Mouse (Mus musculus) myocyte (in vitro differentiated cells): ENCODE data around the gene Gpr4. TPM values are rescaled to one million over a fixed set of nuclear protein-coding genes. Genes with fewer than 3 reads are reported as not detected.

Experiments used
- H3K27me3 ChIP-seq: one replicate; pipeline ENCODE4 v1.6.1; 2011; ENCODE audit not compliant: control insufficient read depth, insufficient read depth, insufficient read length
- H3K36me3 ChIP-seq: one replicate; pipeline ENCODE4 v1.6.1; 2011; ENCODE audit not compliant: control insufficient read depth, insufficient read depth
- H3K4me2 ChIP-seq: one replicate; pipeline ENCODE4 v1.6.1; 2011; ENCODE audit warnings: low read depth, control low read depth
- H3K4me3 ChIP-seq: one replicate; pipeline ENCODE4 v1.5.1; 2011; ENCODE audit warnings: mild to moderate bottlenecking, control low read depth, moderate library complexity
- H3K79me2 ChIP-seq: one replicate; pipeline ENCODE4 v1.6.1; 2011; ENCODE audit not compliant: control insufficient read depth, insufficient read depth
- H3ac ChIP-seq: one replicate; pipeline ENCODE4 v1.6.1; 2011; ENCODE audit not compliant: control insufficient read depth, insufficient read length
- CEBPB ChIP-seq: IDR thresholded peaks from 2 replicates; pipeline ENCODE4 v1.6.1; 2011; ENCODE audit warnings: mild to moderate bottlenecking, moderate library complexity; ENCODE audit not compliant: poor library complexity, insufficient read depth, severe bottlenecking
- E2F4 ChIP-seq: IDR thresholded peaks from one replicate; pipeline ENCODE4 v1.6.1; 2011; ENCODE audit warnings: mild to moderate bottlenecking, control low read depth, moderate library complexity; ENCODE audit not compliant: insufficient read depth
- MAX ChIP-seq: IDR thresholded peaks from one replicate; pipeline ENCODE4 v1.6.1; 2011; ENCODE audit warnings: low read depth, mild to moderate bottlenecking, control low read depth
- MYOD1 ChIP-seq, 3 experiments: IDR thresholded peaks; one replicate each; pipeline ENCODE4 v1.6.1; 2011; ENCODE audit warnings: control low read depth in 2 of 3, low read depth in 2 of 3, mild to moderate bottlenecking in 2 of 3, moderate library complexity in 1 of 3; ENCODE audit not compliant: insufficient read length in 2 of 3, control insufficient read depth in 1 of 3
- MYOG ChIP-seq, 3 experiments: IDR thresholded peaks; one replicate each; pipeline ENCODE4 v1.6.1; 2011; ENCODE audit warnings: control low read depth in 2 of 3, low read depth in 2 of 3, mild to moderate bottlenecking in 2 of 3; ENCODE audit not compliant: insufficient read length in 2 of 3, control insufficient read depth in 1 of 3, insufficient read depth in 1 of 3
- POLR2A ChIP-seq: IDR thresholded peaks from one replicate; pipeline ENCODE4 v1.6.1; 2011; ENCODE audit warnings: low read depth, mild to moderate bottlenecking, control low read depth, moderate library complexity; ENCODE audit not compliant: insufficient read length
- POLR2AphosphoS2 ChIP-seq: IDR thresholded peaks from one replicate; pipeline ENCODE4 v1.6.1; 2011; ENCODE audit warnings: low read depth, control low read depth; ENCODE audit not compliant: insufficient read length
- REST ChIP-seq: IDR thresholded peaks from one replicate; pipeline ENCODE4 v1.6.1; 2011; ENCODE audit warnings: mild to moderate bottlenecking, control low read depth, moderate library complexity; ENCODE audit not compliant: insufficient read depth, insufficient read length
- SRF ChIP-seq: IDR thresholded peaks from one replicate; pipeline ENCODE4 v1.6.1; 2011; ENCODE audit warnings: low read depth; ENCODE audit not compliant: control insufficient read depth, insufficient read length
- TCF12 ChIP-seq: IDR thresholded peaks from one replicate; pipeline ENCODE4 v1.6.1; 2011; ENCODE audit warnings: mild to moderate bottlenecking, control low read depth; ENCODE audit not compliant: poor library complexity, insufficient read depth, severe bottlenecking
- TCF3 ChIP-seq: IDR thresholded peaks from one replicate; pipeline ENCODE4 v1.6.1; 2011; ENCODE audit warnings: low read depth, control low read depth; ENCODE audit not compliant: insufficient read length
- USF1 ChIP-seq: IDR thresholded peaks from one replicate; pipeline ENCODE4 v1.6.1; 2011; ENCODE audit warnings: low read depth, mild to moderate bottlenecking, control low read depth, moderate library complexity
- polyA plus RNA-seq: library from polyadenylated mRNA; unstranded; fragments of >200 nt; fragmentation: generic; extraction: Trizol; gene quantifications from one replicate; pipeline ENCODE4 v1.2.1, GENCODE M21; 2012; ENCODE audit warnings: missing spikeins

The Gpr4 gene
- polyA plus RNA-seq, 1 experiment = 0.10 TPM

GRCm38 (mm10) chr7:19247511-19247910 is 35.2 kb downstream of the Gpr4 start:
- Histone ChIP-seq H3K4me3 (no peak overlapping the region), H3K36me3 (no peaks in the 10 kb centered on the region), H3ac (no peak overlapping the region), H3K79me2 (peaks cover 8% of the 10 kb centered on the region), H3K27me3 (no peaks in the 10 kb centered on the region), H3K4me2 (no peak overlapping the region)
- TF ChIP-seq POLR2AphosphoS2 = peak; percentile 53
- no peak for TF ChIP-seq REST
- TF ChIP-seq USF1 = no peak
- TF ChIP-seq MAX = no peak

- Histone ChIP-seq H3K27me3 (no peaks in the 10 kb centered on the region), H3ac (no peak overlapping the region), H3K36me3 (no peaks in the 10 kb centered on the region), H3K4me3 (no peak overlapping the region), H3K79me2 (no peaks in the 10 kb centered on the region), H3K4me2 (no peak overlapping the region)
- no peak for TF ChIP-seq MAX
- no peak for TF ChIP-seq POLR2AphosphoS2
- no peak for TF ChIP-seq MYOD1 (IDR thresholded peaks at IDR 0.05; ENCODE audit: control insufficient read depth in 1 of 3, insufficient read length in 2 of 3, low read depth in 2 of 3)
- no peak for TF ChIP-seq SRF
- TF ChIP-seq USF1 = no peak
- TF ChIP-seq MYOG (IDR thresholded peaks at IDR 0.05; ENCODE audit: control insufficient read depth in 1 of 3, insufficient read depth in 1 of 3, insufficient read length in 2 of 3, low read depth in 2 of 3) = no peak
- no peak for TF ChIP-seq CEBPB
These were observed 39.7 kb downstream of the Gpr4 start for GRCm38 (mm10) chr7:19252078-19252477.

GRCm38 (mm10) chr7:19253437-19253836 is 41.1 kb downstream of the Gpr4 start:
- Histone ChIP-seq H3K79me2 (no peaks in the 10 kb centered on the region), H3K4me3 (no peak overlapping the region), H3K27me3 (no peaks in the 10 kb centered on the region), H3K4me2 (no peak overlapping the region), H3K36me3 (peaks cover 13% of the 10 kb centered on the region), H3ac (no peak overlapping the region)
- TF ChIP-seq USF1 (no peak), SRF (no peak), POLR2AphosphoS2 (peak; percentile 91), MYOD1 (IDR thresholded peaks at IDR 0.05; ENCODE audit: control insufficient read depth in 1 of 3, insufficient read length in 2 of 3, low read depth in 2 of 3) (peak in 1 of 3 experiments; percentile 9), MYOG (IDR thresholded peaks at IDR 0.05; ENCODE audit: control insufficient read depth in 1 of 3, insufficient read depth in 1 of 3, insufficient read length in 2 of 3, low read depth in 2 of 3) (peak in 1 of 3 experiments; percentile 66)

- Histone ChIP-seq H3K79me2 (no peaks in the 10 kb centered on the region), H3K27me3 (no peaks in the 10 kb centered on the region), H3ac (no peak overlapping the region), H3K4me2 (no peak overlapping the region), H3K4me3 (no peak overlapping the region), H3K36me3 (peaks cover 26% of the 10 kb centered on the region)
- TF ChIP-seq POLR2AphosphoS2 (peak; percentile 79), CEBPB (no peak), MYOG (IDR thresholded peaks at IDR 0.05; ENCODE audit: control insufficient read depth in 1 of 3, insufficient read depth in 1 of 3, insufficient read length in 2 of 3, low read depth in 2 of 3) (peak in 1 of 3 experiments; percentile 3), USF1 (no peak), POLR2A (peak; percentile 39)
These were observed 43.1 kb downstream of the Gpr4 start for GRCm38 (mm10) chr7:19255395-19255794.

GRCm38 (mm10) chr7:19256567-19256966 is 44.2 kb downstream of the Gpr4 start:
- H3K27me3 ChIP-seq = no peaks in the 10 kb centered on the region
- H3ac ChIP-seq = no peak overlapping the region
- peaks cover 28% of the 10 kb centered on the region for H3K36me3 ChIP-seq
- no peaks in the 10 kb centered on the region for H3K79me2 ChIP-seq
- TF ChIP-seq USF1 (no peak), MYOD1 (IDR thresholded peaks at IDR 0.05; ENCODE audit: control insufficient read depth in 1 of 3, insufficient read length in 2 of 3, low read depth in 2 of 3) (no peak), TCF3 (no peak), SRF (no peak), E2F4 (no peak), MYOG (IDR thresholded peaks at IDR 0.05; ENCODE audit: control insufficient read depth in 1 of 3, insufficient read depth in 1 of 3, insufficient read length in 2 of 3, low read depth in 2 of 3) (no peak), POLR2AphosphoS2 (no peak), TCF12 (no peak), REST (no peak), MAX (no peak), CEBPB (no peak), POLR2A (no peak)
- H3K4me2 ChIP-seq = no peak overlapping the region
- no peak overlapping the region for H3K4me3 ChIP-seq
